Mouse (Mus musculus): Measurements from ENCODE around the gene Hoxd11.

The Hoxd11 gene

DNA sequence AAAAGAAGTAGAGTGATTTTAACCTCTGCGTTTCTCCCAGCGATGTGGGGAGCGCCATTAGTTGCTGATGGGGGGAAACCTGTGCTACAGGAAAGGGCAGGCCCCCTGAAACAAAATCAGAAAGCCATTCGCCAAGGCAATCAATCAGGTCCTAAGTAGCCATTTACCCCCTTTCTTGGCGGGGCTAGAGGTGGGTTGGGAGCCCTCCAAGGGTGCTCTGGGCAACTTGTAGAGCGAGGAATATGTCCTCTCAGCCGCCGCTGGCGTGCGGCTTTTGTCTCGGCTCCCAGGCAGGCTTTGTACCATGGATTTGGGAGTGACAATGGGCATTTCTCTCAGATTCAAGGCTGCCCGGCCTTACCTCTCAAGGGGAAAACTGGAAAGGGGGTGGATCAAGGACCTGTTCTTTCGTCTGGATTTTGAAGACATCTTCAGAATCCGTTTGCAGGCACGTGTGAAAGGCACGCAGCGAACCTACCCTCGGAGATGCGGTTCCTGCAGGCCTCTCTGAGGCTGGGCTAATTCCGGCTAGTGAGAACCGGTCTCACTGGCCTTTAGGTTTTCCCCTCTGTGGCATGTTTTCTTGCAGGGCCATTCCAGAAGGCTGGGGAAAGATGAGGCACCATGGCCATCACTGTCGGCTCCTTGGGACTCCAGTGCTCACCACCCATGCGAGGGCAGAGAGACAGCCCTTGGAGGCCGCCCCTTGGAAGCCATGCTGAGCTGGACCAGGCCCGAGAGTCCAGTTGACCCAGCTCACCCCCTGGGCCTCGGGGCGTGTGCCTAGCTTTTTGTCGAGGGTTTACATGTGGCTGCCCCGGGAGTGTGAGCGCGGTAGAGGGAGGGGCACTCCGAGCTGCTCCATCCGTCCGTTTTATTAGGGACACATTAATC is 17.3 kb downstream of the Hoxd11 start:
- DNase-seq: no peak

DNA sequence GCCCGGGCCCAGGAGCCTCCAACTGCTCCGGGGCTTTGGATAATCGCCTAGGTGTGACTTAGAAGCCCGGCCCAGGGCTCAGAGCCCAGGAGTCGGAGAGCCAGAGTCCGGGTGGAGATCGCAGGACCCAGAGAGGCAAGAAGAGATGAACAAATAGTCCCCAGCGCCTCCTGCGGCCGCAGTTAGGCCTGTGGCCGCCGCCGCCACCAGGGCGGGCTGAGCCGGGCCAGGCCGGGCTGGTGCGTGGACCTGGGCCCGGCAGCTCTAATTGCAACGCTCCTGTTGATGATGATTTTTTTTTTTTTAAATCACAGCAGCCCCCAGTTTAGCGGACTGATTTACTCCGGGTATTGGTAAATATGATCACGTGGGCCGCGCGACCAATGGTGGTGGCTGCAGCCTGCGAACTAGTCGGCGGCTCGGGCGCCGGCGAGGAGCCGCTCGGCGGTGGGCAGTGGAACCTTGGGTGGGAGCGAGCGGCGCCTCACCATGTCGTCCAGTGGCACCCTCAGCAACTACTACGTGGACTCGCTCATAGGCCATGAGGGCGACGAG is 18.3 kb downstream of the Hoxd11 start, which contains the start of gene Hoxd9:
Gene Hoxd9 (plus strand): TSS at position 161 of the 555 bp plus-strand sequence.
- no peak for DNase-seq

DNA sequence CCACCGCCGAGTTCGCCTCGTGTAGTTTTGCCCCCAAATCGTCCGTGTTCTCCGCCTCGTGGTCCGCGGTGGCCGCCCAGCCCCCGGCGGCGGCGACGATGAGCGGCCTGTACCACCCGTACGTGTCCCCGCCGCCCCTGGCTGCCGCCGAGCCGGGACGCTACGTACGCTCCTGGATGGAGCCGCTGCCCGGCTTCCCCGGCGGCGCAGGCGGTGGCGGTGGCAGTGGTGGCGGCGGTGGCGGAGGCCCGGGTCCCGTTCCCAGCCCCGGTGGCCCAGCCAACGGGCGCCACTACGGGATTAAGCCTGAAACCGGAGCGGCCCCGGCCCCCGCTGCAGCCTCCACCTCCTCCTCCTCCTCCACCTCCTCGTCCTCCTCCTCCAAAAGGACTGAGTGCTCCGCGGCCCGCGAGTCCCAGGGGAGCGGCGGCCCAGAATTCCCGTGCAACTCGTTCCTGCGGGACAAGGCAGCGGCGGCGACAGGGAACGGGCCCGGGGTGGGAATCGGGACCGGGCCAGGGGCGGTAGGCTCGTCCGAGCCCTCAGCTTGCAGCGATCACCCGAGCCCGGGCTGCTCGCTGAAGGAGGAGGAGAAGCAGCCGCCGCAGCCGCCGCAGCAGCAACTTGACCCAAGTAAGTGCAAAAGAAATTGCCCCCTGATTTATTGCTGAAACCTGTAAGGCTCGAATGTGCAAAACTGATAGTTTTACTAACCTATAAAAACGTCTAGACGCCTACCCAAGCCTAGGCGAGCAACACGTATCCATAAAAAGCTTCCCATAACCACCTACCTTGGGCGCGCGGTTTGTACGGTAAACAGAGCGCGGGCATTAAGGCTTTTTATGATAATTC is 19.1 kb downstream of the Hoxd11 start:
- DNase-seq: no peak

- no peak for DNase-seq
These were observed 19.7 kb downstream of the Hoxd11 start for GRCm38 (mm10) chr2:74699053-74699430.

DNA sequence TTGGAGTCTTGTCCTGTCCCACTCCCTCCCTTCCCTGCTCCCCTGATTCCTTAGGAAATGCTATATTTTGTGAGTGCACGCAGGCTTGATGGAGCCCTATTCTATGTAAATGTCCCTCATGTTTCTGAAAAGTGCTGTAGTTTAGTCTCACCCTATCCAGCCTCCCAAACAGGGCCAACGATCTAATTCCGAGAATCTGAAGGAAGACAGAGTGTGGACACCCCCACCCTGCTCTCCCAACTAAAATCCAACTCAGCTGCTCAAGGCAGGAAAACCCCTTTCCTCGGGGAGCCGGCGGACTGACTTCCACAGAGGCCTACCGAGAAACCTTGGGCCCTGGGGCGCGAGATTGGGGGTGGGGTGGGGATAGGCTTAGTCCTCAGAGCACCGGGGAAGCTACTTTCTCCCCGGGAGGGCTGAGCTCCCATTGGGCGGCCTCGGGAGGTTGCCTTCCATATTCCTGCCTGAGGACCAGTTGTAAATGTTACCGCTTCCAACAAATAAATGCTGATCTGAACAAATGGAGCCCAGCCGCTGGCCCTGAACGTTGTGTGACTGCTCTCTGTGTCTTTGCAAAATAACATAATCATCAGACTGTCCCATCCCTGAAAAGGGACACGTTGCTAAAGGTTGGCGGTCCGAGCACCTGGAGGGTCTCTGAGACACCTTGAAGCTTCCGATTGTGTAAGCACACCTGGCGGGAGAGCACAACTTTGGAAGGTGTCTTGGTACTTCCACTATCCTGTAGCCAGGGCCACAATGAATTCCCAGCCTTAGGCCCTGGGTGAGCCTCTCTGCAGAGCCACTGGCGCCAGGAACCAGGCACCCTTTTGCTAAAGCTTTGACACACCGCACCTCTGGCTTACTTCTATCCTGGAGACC is 20.5 kb downstream of the Hoxd11 start:
- DNase-seq: no peak

DNA sequence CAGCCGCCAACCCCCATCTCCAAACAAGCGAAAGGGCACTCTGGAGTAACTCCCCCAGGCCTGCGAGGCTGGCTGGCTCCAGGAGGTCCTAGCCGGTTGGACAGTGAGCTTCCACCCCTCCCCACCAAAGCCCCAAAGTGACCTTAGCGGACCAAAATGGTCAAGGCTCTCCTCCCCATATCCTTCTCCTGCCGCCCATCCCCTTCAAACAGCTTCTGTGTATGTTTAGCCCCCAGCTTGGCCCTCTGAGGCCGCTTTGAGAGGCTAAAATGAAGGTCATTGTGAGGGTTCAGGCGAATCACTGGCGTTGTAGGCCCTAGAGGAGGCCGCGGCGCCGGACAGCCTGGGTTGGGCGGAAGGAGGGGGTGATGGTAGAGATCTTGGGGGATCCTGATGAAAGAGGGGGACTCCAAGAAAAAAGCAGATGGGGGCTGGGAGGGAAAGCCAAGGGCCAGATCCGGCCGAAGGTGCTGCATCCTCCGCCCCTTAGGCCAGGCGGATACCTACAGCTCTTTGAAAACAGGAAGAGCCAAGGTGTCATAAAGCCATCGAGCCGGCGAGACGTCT is 21.3 kb downstream of the Hoxd11 start:
- no peak for DNase-seq

- DNase-seq: peak; percentile 49 to 53
These were observed 22.8 kb downstream of the Hoxd11 start for GRCm38 (mm10) chr2:74701949-74702819.

- no peak for DNase-seq
These were observed 23.5 kb downstream of the Hoxd11 start for GRCm38 (mm10) chr2:74702820-74703219.

- no peak for DNase-seq
These were observed 24.0 kb downstream of the Hoxd11 start for GRCm38 (mm10) chr2:74703317-74703716.

GRCm38 (mm10) chr2:74703720-74704392 is 24.5 kb downstream of the Hoxd11 start:
- DNase-seq: no peak

- DNase-seq: no peak
These were observed 25.1 kb downstream of the Hoxd11 start, which contains the start of gene Hoxd8 for GRCm38 (mm10) chr2:74704393-74704998. Gene Hoxd8, plus strand, starts transcription at chr2:74704615.

DNA sequence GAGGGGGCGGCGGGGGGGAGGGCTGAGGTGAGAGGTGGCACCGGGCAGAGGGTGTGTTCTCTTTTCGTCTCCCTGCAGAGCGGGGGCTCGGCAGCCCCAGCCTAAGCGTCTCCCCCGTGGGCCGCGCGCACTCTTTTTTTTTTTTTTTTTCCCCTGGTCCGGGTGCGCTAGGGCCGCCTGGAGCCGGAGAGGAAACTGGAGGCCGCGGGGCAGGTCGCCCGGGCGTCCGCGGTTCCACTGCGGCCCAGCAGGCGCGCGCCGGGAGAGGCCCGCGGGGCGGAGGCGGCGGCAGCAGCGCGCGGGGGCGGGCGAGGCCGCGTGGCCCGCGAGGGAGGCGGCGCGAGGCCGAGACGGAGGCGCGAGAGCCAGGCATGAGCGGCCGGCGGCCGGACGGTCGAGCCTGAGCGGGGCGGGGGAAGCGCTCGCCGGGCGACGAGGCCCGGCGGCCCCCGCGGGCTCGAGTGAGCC is 25.7 kb downstream of the Hoxd11 start:
- no peak for DNase-seq

DNA sequence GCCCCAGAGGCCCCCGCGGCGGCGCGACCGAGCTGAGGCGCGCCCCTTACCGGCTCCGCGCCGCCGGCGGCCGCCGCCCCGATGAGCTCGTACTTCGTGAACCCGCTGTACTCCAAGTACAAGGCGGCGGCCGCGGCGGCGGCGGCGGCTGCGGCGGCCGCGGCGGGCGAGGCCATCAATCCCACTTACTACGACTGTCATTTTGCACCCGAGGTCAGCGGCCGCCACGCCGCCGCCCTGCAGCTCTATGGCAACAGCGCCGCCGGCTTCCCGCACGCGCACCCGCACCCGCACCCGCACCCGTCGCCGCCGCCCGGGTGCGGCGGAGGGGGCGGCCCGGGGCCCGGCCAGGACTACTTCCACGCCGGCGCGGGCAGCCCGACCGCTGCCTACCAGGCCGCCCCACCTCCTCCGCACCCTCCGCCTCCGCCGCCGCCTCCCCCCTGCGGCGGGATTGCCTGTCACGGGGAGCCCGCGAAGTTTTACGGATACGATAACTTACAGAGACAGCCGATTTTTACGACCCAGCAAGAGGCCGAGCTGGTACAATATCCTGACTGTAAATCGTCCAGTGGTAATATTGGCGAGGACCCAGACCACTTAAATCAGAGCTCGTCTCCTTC is 26.2 kb downstream of the Hoxd11 start:
- no peak for DNase-seq

- DNase-seq: no peak
These were observed 27.1 kb downstream of the Hoxd11 start for GRCm38 (mm10) chr2:74706393-74706960.

- no peak for DNase-seq
These were observed 28.2 kb downstream of the Hoxd11 start for GRCm38 (mm10) chr2:74707599-74707998.

DNA sequence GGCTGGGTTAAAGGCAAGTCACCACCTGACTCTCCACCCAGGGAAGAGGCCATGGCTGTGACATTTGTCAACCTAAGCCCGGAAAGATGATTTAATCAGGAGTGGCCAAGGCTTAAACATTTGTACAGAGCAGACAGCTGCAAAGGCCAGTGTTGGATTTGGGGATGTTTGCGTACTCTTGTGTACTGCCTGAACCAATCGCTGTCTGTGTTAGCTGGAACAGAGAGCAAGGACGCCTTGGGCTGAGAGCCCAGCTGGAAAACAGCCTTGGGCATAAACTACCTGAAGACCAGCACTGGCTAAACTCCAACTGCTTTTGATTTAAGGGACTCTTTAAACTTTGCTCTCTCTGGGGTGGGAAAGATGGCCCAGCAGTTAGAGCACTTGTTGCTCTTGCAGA is 29.3 kb downstream of the Hoxd11 start:
- DNase-seq: no peak

DNA sequence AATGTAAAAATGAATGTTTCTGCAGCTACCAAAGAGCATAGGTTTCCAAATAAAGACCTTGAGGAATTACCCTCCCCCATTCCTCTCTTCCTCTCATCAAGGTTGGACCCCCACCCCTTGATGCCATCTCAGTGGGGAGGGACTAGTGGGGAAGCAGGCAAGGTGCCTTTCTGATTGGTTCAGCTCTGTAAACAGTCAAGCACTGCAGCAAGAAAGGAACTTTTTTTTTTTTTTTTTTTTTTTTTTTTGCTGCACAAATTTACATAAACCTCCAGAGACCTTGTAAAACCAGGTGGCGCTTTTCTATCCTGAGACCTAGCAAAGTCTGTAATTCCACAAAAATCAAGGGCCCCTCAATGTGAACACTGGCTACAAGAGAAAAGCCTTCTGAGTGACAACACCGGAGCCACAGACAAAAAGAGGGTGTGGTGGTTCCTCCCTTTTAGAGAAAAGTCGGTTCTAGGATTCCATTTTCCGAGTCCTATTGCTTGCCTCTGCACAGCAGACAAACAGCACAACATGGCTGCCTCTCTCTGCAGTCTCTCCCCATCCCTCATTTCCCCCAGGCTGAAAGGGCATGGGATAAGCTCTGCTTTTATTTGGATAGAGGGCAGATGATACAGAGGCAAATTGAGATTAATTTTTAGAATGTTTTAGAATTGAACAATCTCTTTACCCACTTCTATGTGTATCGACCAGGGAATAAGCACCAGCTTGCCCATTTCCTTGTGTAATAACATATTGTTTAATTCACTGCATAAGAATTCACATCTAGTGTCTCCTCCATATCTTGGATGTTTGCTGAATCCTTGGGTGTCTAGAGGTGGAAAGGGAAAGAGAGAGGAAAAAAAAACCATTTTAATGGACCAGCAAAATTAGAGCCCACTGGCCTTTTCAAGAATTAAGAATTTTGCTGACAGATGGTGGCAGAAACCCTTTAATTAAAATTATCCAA is 30.4 kb downstream of the Hoxd11 start:
- no peak for DNase-seq

All from lung, adult 18-20 months (tissue).